Mouse (Mus musculus) forebrain, embryonic 14.5 days (tissue): ENCODE measurements around the gene Tbc1d7. TPM values are rescaled to one million over a fixed set of nuclear protein-coding genes. Genes with fewer than 3 reads are reported as not detected.
A peak's percentile ranks its signal among the peaks of the same experiment; 100 is the strongest.

Source experiments
- ATAC-seq: fragments of 200-750 bp; cut with Nextera tagmentation; 2 replicates; pipeline ENCODE4 v1.8.0; 2017; ENCODE audit warnings: mild to moderate bottlenecking, moderate library complexity
- DNase-seq: peaks from one replicate; pipeline ENCODE4 v3.0.0-alpha.2; 2015; ENCODE audit warnings: low spot score
- H3K27ac ChIP-seq: fragments of 300-500 bp; sonication (generic); 2 replicates; pipeline ENCODE4 v1.5.1; 2014; ENCODE audit warnings: low read depth, mild to moderate bottlenecking, control low read depth, low read length, moderate library complexity
- H3K27me3 ChIP-seq: fragments of 300-500 bp; sonication (generic); replicated peaks from 2 replicates; pipeline ENCODE4 v1.6.1; 2014; ENCODE audit warnings: low read length, control low read depth, mixed read lengths; ENCODE audit not compliant: control insufficient read depth, insufficient read depth
- H3K36me3 ChIP-seq: fragments of 300-500 bp; sonication (generic); 2 replicates; pipeline ENCODE4 v1.6.1; 2014; ENCODE audit warnings: low read length, control low read depth; ENCODE audit not compliant: control insufficient read depth, insufficient read depth
- H3K4me1 ChIP-seq: fragments of 300-500 bp; sonication (generic); 2 replicates; pipeline ENCODE4 v1.6.1; 2014; ENCODE audit warnings: antibody characterized with exemption, low read length, control low read depth; ENCODE audit not compliant: control insufficient read depth, insufficient read depth
- H3K4me2 ChIP-seq: fragments of 300-500 bp; sonication (generic); 2 replicates; pipeline ENCODE4 v1.6.1; 2014; ENCODE audit warnings: mild to moderate bottlenecking, control low read depth, low read length
- H3K4me3 ChIP-seq: fragments of 300-500 bp; sonication (generic); 2 replicates; pipeline ENCODE4 v1.5.1; 2014; ENCODE audit warnings: low read depth, low read length, control low read depth
- H3K9ac ChIP-seq: fragments of 300-500 bp; sonication (generic); 2 replicates; pipeline ENCODE4 v1.6.1; 2014; ENCODE audit warnings: mild to moderate bottlenecking, low read length, control low read depth, moderate library complexity
- H3K9me3 ChIP-seq: fragments of 300-500 bp; sonication (generic); replicated peaks from 2 replicates; pipeline ENCODE4 v1.6.1; 2016; ENCODE audit warnings: low read length, control low read depth, mixed read lengths; ENCODE audit not compliant: control insufficient read depth
- WGBS: fragments of 180-500 bp; shearing (Covaris S2); extraction: QIAGEN DNeasy Blood & Tissue Kit; methylation state at CpG from one replicate; pipeline ENCODE4 v1.1.7; 2014; 5-methylcytosine and 5-hydroxymethylcytosine counted together
- polyA plus RNA-seq: library from polyadenylated mRNA; unstranded; fragments of >200 nt; fragmentation: Nextera tagmentation; extraction: Ambion mirVana; gene quantifications from 2 replicates; pipeline ENCODE4 v1.2.1, GENCODE M21; 2014

The Tbc1d7 gene
- polyA plus RNA-seq = 86.9 and 101 TPM in 2 replicates

DNA sequence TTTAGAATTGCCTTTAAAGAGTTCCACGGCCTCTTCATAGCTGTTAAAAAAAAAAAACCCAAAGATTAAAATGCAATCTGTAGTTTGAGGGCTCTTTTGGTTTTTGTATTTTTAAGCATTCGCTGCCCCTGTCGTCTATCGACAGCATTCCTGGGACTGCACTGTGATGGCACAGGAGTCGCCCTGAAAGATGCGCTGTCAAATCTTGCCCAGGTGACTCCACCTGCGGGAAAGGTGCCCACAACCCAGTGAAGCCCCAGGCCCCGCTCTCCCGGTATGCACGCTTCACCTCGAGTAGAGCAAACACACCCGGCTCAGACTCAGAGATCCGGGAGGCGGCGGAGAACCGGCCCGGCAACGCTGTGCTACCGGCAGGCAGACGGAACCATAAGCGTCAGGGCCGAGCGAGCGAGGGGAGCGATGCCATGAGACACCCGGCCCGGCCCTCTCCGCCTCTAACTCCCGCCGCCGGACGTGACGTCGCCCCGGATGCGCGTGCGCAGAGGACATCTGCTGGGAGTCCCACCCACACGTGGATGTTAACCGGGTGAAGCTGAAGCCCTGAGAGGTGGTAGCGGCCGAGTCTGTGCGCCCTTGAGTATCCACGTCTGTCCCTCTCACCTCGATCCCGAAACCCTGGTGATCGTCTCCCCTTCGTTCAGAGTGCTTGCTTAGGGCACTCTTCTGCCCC lies at the start of gene Tbc1d7:
Gene Tbc1d7, minus strand, starts transcription at position 482 of the 691 bp plus-strand sequence.
- H3K27me3 ChIP-seq = no peaks in the 10 kb centered on the region
- H3K27ac ChIP-seq = peak within 1 kb of the TSS; percentile 80
- H3K9me3 ChIP-seq = no peaks in the 10 kb centered on the region
- H3K4me2 ChIP-seq = peak within 1 kb of the TSS; percentile 72
- H3K36me3 ChIP-seq = peaks cover 3% of the 10 kb centered on the region; the same call in 1 of the 2 replicates
- no peaks in the 10 kb centered on the region for H3K4me1 ChIP-seq
- WGBS = under 1% methylated on average over 48 of the region's 48 CpGs
- DNase-seq = peak; percentile 97
- H3K4me3 ChIP-seq = peak within 1 kb of the TSS; percentile 66
- H3K9ac ChIP-seq = peak within 1 kb of the TSS; percentile 85
- peak; percentile 97 for ATAC-seq

DNA sequence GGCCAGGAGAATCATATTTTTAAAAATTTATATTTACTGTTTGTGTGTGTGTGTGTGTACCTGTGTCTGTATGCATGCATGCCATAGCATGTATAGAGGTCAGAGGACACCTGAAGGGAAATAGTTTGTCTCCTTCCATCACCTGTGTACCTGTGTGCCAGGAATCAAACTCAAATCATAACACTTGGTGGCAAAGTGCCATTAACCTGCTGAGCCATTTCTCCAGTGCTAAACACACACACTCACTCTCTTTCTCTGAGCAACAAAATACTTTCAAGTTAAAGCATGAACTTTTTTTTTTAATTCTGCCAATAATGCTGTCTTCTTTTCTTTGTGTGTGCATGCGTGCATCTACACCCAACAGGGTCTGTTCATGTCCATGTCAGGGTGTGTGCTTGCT lies 49.3 kb upstream of the Tbc1d7 start:
- no peak overlapping the region for H3K4me2 ChIP-seq
- H3K27me3 ChIP-seq = no peaks in the 10 kb centered on the region
- no peaks in the 10 kb centered on the region; the same call in 1 of the 2 replicates for H3K4me1 ChIP-seq
- H3K27ac ChIP-seq = no peak overlapping the region
- H3K9ac ChIP-seq = no peak overlapping the region
- no peak overlapping the region for H3K4me3 ChIP-seq
- ATAC-seq (no peak), DNase-seq (no peak)
- H3K9me3 ChIP-seq = no peaks in the 10 kb centered on the region
- H3K36me3 ChIP-seq = no peaks in the 10 kb centered on the region
- 88% methylated on average over 1 of the region's 1 CpGs for WGBS

DNA sequence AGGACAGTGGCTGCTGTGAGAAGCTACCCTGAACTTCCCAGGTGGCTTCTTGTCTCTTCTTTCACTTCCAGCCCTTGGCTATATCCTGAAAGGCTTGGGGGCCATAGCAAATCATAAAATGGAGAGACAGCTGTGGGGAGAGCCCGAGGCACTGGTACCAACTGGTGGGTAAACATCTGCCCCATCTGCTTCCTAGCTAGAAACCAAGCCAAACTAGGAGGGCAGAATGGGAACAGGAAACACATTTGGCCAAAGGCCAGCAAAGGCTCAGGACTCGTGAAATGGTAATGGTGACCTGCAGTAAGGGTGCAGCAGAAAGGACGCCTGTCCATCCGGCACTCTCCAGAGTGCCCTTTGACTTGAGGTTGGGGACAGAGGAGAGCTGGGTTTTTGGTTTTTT lies 47.5 kb upstream of the Tbc1d7 start:
- Histone ChIP-seq H3K9ac (no peak overlapping the region), H3K36me3 (no peaks in the 10 kb centered on the region), H3K9me3 (no peaks in the 10 kb centered on the region), H3K4me3 (no peak overlapping the region), H3K4me1 (no peaks in the 10 kb centered on the region; the same call in none of the 2 replicates), H3K4me2 (no peak overlapping the region), H3K27me3 (no peaks in the 10 kb centered on the region), H3K27ac (no peak overlapping the region)
- no peak for ATAC-seq
- no peak for DNase-seq
- WGBS = 61% methylated on average over 4 of the region's 4 CpGs

DNA sequence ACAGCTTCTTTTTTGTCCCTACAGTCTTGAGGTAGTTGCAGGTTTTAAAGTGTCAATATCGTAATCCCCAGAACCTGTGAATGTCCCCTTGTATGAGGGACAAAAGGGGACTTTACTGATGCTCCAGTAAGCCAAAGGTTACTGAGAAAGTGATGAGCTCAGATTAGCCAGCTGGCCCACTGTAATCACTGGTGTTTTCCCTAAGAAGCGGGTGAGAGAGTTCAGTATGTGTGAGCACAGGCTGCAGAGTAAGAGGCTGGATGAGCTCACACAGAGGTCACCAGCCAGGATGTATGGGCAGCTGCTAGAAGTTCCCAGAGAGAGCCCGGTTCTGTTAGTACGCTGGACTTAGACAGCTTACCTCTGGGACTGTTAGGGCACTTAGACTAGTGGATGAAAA lies 47.0 kb upstream of the Tbc1d7 start:
- Histone ChIP-seq H3K4me2 (no peak overlapping the region), H3K36me3 (no peaks in the 10 kb centered on the region), H3K9me3 (no peaks in the 10 kb centered on the region), H3K4me3 (no peak overlapping the region), H3K27me3 (no peaks in the 10 kb centered on the region), H3K9ac (no peak overlapping the region), H3K4me1 (no peaks in the 10 kb centered on the region; the same call in none of the 2 replicates), H3K27ac (no peak overlapping the region)
- 64% methylated on average over 4 of the region's 4 CpGs for WGBS
- no peak for ATAC-seq
- DNase-seq = no peak

DNA sequence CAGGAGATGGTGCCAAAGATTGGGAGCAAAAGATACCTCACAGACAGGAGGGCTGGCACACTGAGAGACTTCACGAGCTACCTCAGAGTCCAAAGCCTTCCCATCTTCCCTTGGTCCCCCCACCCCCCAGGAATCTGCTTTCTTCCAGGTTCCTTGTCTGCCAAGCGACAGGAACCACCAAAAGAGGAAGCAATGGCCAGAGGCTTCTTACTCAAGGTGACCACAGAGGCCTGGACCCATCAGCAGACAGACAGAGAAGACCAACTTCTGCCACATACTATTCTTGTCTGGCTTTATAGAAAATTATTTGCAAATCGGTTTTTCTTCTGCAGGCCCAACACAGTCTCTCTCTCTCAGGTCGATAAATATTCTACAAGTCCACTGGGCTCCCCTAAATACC lies 46.4 kb upstream of the Tbc1d7 start:
- H3K27me3 ChIP-seq = no peaks in the 10 kb centered on the region
- no peaks in the 10 kb centered on the region for H3K9me3 ChIP-seq
- DNase-seq = no peak
- WGBS = 89% methylated on average over 4 of the region's 4 CpGs
- no peak overlapping the region for H3K27ac ChIP-seq
- H3K4me3 ChIP-seq = no peak overlapping the region
- ATAC-seq = no peak
- H3K4me1 ChIP-seq = no peaks in the 10 kb centered on the region; the same call in none of the 2 replicates
- no peak overlapping the region for H3K4me2 ChIP-seq
- H3K36me3 ChIP-seq = no peaks in the 10 kb centered on the region
- no peak overlapping the region for H3K9ac ChIP-seq

DNA sequence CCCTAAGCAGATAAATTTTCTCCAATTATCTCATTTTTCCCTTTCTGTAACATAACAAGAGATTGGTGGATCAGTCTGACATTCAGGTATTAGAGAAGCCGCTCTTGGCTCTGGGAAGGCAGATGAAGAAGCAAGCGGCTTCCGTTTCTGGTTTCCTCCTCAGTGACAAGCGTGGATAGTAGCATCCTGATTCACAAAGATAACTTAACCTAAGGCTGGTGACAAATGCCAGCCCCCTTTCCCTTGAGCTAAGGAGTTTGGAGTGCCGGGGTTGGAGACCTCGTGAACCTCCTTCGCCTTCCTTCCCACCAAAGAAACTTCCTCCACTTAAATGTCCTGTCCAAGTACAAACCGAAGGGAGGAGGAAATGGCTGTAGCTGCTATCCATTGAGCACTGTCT lies 45.8 kb upstream of the Tbc1d7 start:
- WGBS = 94% methylated on average over 8 of the region's 8 CpGs
- Histone ChIP-seq H3K27me3 (no peaks in the 10 kb centered on the region), H3K36me3 (no peaks in the 10 kb centered on the region)

DNA sequence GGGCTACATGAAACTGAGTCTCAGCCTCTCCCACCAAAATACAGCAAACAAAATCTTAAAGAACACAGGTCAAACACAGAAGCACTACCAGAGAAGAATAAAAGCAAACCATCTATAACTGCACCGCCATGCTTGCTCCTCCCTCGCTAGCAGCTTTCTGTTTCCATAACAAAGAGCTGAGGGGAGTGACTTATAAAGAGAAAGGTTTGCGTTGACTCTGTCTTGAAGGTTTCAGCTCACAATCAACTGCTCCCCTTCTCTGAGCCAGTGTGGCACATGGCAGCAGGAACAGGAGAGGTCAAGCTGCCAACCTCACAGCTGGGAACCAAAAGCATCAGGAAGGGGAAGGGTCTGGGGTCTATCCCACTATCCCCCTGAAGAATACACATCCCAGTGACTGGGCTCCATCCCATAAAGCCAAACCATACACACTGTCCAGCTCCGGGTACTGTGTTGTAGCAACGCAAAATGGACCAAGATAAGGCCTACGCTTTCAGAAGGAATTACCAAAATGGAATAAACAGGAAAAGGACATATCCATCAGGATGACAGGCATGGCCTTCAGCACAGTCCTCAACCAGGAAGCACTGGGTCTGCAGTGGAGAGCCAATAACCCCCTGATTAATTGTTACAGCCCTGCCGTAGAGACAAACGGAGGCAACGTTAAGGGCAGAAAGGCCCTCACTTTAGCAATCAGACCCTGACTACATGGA lies 44.8 kb upstream of the Tbc1d7 start:
- ATAC-seq (no peak), DNase-seq (no peak)
- Histone ChIP-seq H3K4me3 (no peak overlapping the region), H3K4me2 (no peak overlapping the region), H3K9me3 (no peaks in the 10 kb centered on the region), H3K36me3 (no peaks in the 10 kb centered on the region), H3K27me3 (no peaks in the 10 kb centered on the region), H3K27ac (no peak overlapping the region), H3K4me1 (no peaks in the 10 kb centered on the region; the same call in none of the 2 replicates), H3K9ac (no peak overlapping the region)
- 80% methylated on average over 9 of the region's 9 CpGs for WGBS

More for the DNA sequence above, 45.8 kb upstream of the Tbc1d7 start:
- no peak overlapping the region for H3K4me2 ChIP-seq
- DNase-seq = no peak
- no peak overlapping the region for H3K27ac ChIP-seq
- H3K9ac ChIP-seq = no peak overlapping the region
- no peaks in the 10 kb centered on the region for H3K9me3 ChIP-seq
- ATAC-seq = no peak
- H3K4me3 ChIP-seq = no peak overlapping the region
- H3K4me1 ChIP-seq = no peaks in the 10 kb centered on the region; the same call in none of the 2 replicates

DNA sequence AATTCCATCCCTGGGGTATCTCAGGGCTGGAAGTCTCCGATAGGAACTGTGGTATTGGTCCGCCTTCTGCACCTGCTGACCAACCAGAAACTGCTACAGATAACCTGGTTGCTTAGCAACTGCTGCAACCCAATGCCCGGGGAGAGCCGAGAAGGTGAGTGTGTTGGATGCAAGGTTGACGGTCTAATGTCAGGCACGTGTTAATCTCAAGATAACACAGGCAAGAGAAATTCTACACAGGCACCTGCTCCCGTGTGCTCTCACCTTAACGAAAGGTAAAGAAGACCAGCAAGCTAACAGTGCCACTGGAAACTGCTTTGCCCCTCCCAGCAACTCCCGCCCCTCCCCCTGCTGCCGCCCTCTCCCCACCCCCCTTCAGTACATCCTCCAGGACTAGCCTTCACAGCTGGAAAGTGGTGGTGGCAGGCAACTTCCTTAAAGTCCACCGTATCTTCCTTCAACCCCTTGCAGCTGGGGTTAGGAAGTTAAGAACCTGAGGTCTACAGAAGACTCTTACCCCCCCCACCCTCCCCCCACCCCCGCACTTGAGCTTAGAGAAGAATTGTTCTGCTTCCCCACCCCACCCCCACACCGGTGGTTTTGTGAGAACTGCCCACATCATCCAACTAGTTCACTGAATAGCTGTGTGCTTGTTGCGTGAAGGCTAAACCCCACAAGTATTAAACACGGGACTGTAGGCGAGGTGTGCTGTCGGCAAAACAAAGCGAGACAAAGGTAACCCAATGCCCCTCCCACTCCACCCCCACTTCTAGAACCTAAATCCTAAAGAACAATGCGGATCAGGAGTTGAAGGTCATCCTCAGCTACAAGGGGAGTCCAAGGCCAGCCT lies 44.1 kb upstream of the Tbc1d7 start:
- Histone ChIP-seq H3K27ac (no peak overlapping the region), H3K36me3 (no peaks in the 10 kb centered on the region), H3K4me1 (no peaks in the 10 kb centered on the region; the same call in none of the 2 replicates), H3K9me3 (no peaks in the 10 kb centered on the region), H3K4me2 (peak overlapping the region; percentile 9; the same call in 1 of the 2 replicates), H3K4me3 (no peak overlapping the region), H3K27me3 (no peaks in the 10 kb centered on the region), H3K9ac (no peak overlapping the region)
- ATAC-seq = peak; percentile 66
- WGBS = 14% methylated on average over 19 of the region's 19 CpGs
- DNase-seq = peak; percentile 41
